Mouse (Mus musculus): ENCODE results near the gene Slc22a18. TPM values are rescaled to one million over a fixed set of nuclear protein-coding genes. Genes with fewer than 3 reads are reported as not detected.
A peak's percentile ranks its signal among the peaks of the same experiment; 100 is the strongest.

The Slc22a18 gene
- polyA plus RNA-seq, 1 experiment from 2014 or later = 1.1 TPM

GRCm38 (mm10) chr7:143459332-143460211 is 14.0 kb upstream of the Slc22a18 start:
- 19% methylated on average over 87 of the region's 100 CpGs for WGBS
- Histone ChIP-seq H3K36me3 (ENCODE audit: control insufficient read depth, insufficient read depth, low read length) (no peaks in the 10 kb centered on the region), H3K27me3 (ENCODE audit: control insufficient read depth, insufficient read depth, low read length) (no peaks in the 10 kb centered on the region), H3K4me3 (ENCODE audit: control insufficient read depth in 1 of 2, insufficient read depth in 1 of 2, low read depth in 1 of 2, low read length in 2 of 2) (peak overlapping the region; percentile 65 to 68), H3K4me2 (ENCODE audit: low read length) (peak overlapping the region; percentile 77), H3K9me3 (ENCODE audit: control insufficient read depth, low read length) (peaks cover 4% of the 10 kb centered on the region; the same call in 1 of the 2 replicates), H3K9ac (ENCODE audit: low read length) (peak overlapping the region; percentile 79), H3K4me1 (ENCODE audit: control insufficient read depth in 2 of 2, insufficient read depth in 2 of 2, low read length in 2 of 2) (peaks cover 4 to 18% of the 10 kb centered on the region in 2 experiments; a peak in 3 of 4 replicates), H3K27ac (replicated peaks in 1 of 2; ENCODE audit: control insufficient read depth in 1 of 2, insufficient read depth in 1 of 2, low read depth in 2 of 2, low read length in 2 of 2) (peak overlapping the region; percentile 14 to 72)
- peak; percentile 8; the same call in 1 of the 2 replicates for ATAC-seq (ENCODE audit: insufficient number of reproducible peaks, insufficient read depth, low FRiP score, low read depth)

GRCm38 (mm10) chr7:143460217-143460834 is 13.2 kb upstream of the Slc22a18 start:
- no peaks in the 10 kb centered on the region for H3K36me3 ChIP-seq (ENCODE audit: control insufficient read depth, insufficient read depth, low read length)
- peak overlapping the region; percentile 79 for H3K9ac ChIP-seq (ENCODE audit: low read length)
- ATAC-seq (ENCODE audit: insufficient number of reproducible peaks, insufficient read depth, low FRiP score, low read depth) = no peak
- peak overlapping the region; percentile 77 for H3K4me2 ChIP-seq (ENCODE audit: low read length)
- no peaks in the 10 kb centered on the region for H3K27me3 ChIP-seq (ENCODE audit: control insufficient read depth, insufficient read depth, low read length)
- H3K4me3 ChIP-seq (ENCODE audit: control insufficient read depth in 1 of 2, insufficient read depth in 1 of 2, low read depth in 1 of 2, low read length in 2 of 2) = peak overlapping the region; percentile 65 to 68
- peaks cover 11 to 26% of the 10 kb centered on the region in 2 experiments; a peak in 3 of 4 replicates for H3K4me1 ChIP-seq (ENCODE audit: control insufficient read depth in 2 of 2, insufficient read depth in 2 of 2, low read length in 2 of 2)
- 30% methylated on average over 58 of the region's 60 CpGs for WGBS
- peaks cover 4% of the 10 kb centered on the region; the same call in 1 of the 2 replicates for H3K9me3 ChIP-seq (ENCODE audit: control insufficient read depth, low read length)
- peak overlapping the region; percentile 8 to 72; a peak in 3 of 4 replicates for H3K27ac ChIP-seq (replicated peaks in 1 of 2; ENCODE audit: control insufficient read depth in 1 of 2, insufficient read depth in 1 of 2, low read depth in 2 of 2, low read length in 2 of 2)

DNA sequence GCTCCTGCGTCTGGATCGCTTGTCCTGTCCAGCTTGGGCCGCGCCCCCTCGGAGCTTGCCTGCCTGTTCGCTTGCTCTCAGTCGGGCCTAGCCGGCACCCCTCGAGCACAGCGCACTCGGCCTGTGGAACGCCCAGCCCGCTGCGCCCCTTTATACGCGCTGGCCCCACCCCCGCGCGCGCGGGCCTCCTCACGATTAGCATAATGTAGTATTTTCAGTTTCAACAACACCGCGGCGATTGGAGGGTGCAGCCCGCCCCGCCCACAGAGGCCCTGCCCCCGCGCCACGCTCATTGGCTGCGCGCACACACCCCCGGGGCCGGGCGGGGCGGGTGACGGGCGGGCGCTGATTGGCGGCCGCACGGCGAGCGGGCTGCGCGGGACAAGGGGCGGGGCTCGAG is 12.7 kb upstream of the Slc22a18 start, which contains the start of gene Cdkn1c:
Gene Cdkn1c, minus strand, starts transcription at position 177 of the 400 bp plus-strand sequence.
- Histone ChIP-seq H3K9ac (ENCODE audit: low read length) (peak within 1 kb of the TSS; percentile 79), H3K4me1 (ENCODE audit: control insufficient read depth in 2 of 2, insufficient read depth in 2 of 2, low read length in 2 of 2) (peaks cover 12 to 27% of the 10 kb centered on the region in 2 experiments), H3K36me3 (ENCODE audit: control insufficient read depth, insufficient read depth, low read length) (no peaks in the 10 kb centered on the region), H3K4me3 (ENCODE audit: control insufficient read depth in 1 of 2, insufficient read depth in 1 of 2, low read depth in 1 of 2, low read length in 2 of 2) (peak within 1 kb of the TSS; percentile 65 to 68), H3K27ac (replicated peaks in 1 of 2; ENCODE audit: control insufficient read depth in 1 of 2, insufficient read depth in 1 of 2, low read depth in 2 of 2, low read length in 2 of 2) (peak within 1 kb of the TSS; percentile 13 to 72), H3K9me3 (ENCODE audit: control insufficient read depth, low read length) (peaks cover 4% of the 10 kb centered on the region; the same call in 1 of the 2 replicates), H3K27me3 (ENCODE audit: control insufficient read depth, insufficient read depth, low read length) (no peaks in the 10 kb centered on the region), H3K4me2 (ENCODE audit: low read length) (peak within 1 kb of the TSS; percentile 77)
- WGBS = 27% methylated on average over 47 of the region's 48 CpGs
- peak; percentile 86 for ATAC-seq (ENCODE audit: insufficient number of reproducible peaks, insufficient read depth, low FRiP score, low read depth)

DNA sequence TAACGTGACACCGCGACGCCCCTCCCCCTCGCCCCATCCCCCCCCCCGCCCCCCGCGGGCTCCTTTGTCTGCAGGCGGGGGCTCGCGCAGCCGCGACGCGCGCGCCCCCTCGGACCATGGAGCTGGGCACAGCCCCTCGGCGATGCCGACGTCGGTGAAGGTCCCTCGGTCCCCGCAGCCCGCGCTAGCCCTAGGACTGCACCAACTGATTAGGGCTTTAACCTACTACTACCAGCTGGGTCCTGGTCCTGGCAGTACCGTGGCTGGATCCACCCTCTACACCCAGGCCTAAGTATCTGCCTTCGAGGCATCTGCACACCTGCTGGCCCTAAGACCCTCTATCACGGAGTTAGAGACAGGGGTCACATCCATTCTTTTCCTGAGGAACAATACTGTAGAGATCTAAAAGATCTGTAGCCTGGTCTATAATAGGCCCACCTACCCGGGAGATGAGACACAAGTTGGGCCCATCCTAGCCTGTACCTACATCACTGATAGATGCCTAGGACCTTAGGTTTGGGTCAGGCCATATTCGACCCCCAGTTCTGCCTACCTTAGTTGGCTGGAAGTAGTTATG is 12.2 kb upstream of the Slc22a18 start:
- WGBS = 42% methylated on average over 17 of the region's 32 CpGs
- Histone ChIP-seq H3K4me3 (ENCODE audit: control insufficient read depth in 1 of 2, insufficient read depth in 1 of 2, low read depth in 1 of 2, low read length in 2 of 2) (peak overlapping the region; percentile 40 to 68), H3K9me3 (ENCODE audit: control insufficient read depth, low read length) (peaks cover 4% of the 10 kb centered on the region; the same call in 1 of the 2 replicates), H3K9ac (ENCODE audit: low read length) (peak overlapping the region; percentile 66), H3K27me3 (ENCODE audit: control insufficient read depth, insufficient read depth, low read length) (no peaks in the 10 kb centered on the region), H3K27ac (replicated peaks in 1 of 2; ENCODE audit: control insufficient read depth in 1 of 2, insufficient read depth in 1 of 2, low read depth in 2 of 2, low read length in 2 of 2) (peak overlapping the region; percentile 13 to 58), H3K36me3 (ENCODE audit: control insufficient read depth, insufficient read depth, low read length) (no peaks in the 10 kb centered on the region), H3K4me1 (ENCODE audit: control insufficient read depth in 2 of 2, insufficient read depth in 2 of 2, low read length in 2 of 2) (peaks cover 15 to 27% of the 10 kb centered on the region in 2 experiments), H3K4me2 (ENCODE audit: low read length) (peak overlapping the region; percentile 77)
- ATAC-seq (ENCODE audit: insufficient number of reproducible peaks, insufficient read depth, low FRiP score, low read depth) = 0 out of 2 replicates have a peak, but pooled peaks have one; percentile 9

DNA sequence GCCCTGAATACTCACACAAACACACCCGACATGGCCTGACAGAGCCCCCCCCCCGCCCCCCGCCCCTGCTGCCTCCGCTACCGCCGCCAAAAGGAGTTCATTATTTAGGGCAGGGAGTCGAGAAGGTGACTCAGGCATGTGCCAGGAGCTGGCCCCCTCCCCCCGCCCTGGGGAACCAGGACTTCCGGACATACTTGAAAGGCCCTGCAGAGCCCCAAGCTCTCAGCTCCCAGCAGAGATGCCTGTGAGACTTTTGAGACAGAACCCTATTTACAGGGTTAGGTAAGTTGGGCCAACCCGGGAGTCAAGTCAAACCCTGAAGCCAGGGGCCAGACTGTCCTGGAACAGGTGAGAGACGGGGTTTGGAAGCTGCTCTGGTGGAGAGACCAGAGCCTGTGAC is 11.6 kb upstream of the Slc22a18 start:
- Histone ChIP-seq H3K27me3 (ENCODE audit: control insufficient read depth, insufficient read depth, low read length) (no peaks in the 10 kb centered on the region), H3K9me3 (ENCODE audit: control insufficient read depth, low read length) (peaks cover 4% of the 10 kb centered on the region; the same call in 1 of the 2 replicates), H3K4me3 (ENCODE audit: control insufficient read depth in 1 of 2, insufficient read depth in 1 of 2, low read depth in 1 of 2, low read length in 2 of 2) (no peak overlapping the region), H3K9ac (ENCODE audit: low read length) (peak overlapping the region; percentile 66; the same call in 1 of the 2 replicates), H3K4me2 (ENCODE audit: low read length) (peak overlapping the region; percentile 77), H3K4me1 (ENCODE audit: control insufficient read depth in 2 of 2, insufficient read depth in 2 of 2, low read length in 2 of 2) (peaks cover 15 to 27% of the 10 kb centered on the region in 2 experiments), H3K36me3 (ENCODE audit: control insufficient read depth, insufficient read depth, low read length) (no peaks in the 10 kb centered on the region), H3K27ac (replicated peaks in 1 of 2; ENCODE audit: control insufficient read depth in 1 of 2, insufficient read depth in 1 of 2, low read depth in 2 of 2, low read length in 2 of 2) (peak overlapping the region in 1 of 2 experiments; percentile 58; a peak in 1 of 4 replicates)
- 43% methylated on average over 11 of the region's 11 CpGs for WGBS
- no peak for ATAC-seq (ENCODE audit: insufficient number of reproducible peaks, insufficient read depth, low FRiP score, low read depth)

DNA sequence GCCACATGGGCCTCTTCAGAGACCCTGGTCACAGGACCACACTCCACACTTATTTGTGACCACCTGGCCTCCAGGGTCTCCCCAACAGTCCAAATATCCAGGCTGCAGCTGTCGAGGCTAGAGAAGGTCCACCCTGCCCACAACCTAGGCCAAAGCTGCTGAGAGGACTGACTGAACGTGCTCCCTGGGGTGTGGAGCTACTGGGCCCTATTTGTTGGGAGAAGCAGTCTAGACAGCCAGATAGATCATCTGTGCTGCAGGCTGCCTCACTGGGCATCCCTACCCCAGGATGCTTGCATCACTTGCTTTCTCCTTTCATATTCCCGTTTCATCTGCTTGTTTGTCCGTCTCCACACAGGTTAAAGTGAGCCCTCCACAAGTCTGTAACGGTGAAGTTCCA is 11.0 kb upstream of the Slc22a18 start:
- 81% methylated on average over 5 of the region's 5 CpGs for WGBS

More for the DNA sequence above, 11.0 kb upstream of the Slc22a18 start:
- Histone ChIP-seq H3K4me2 (ENCODE audit: low read length) (no peak overlapping the region), H3K9ac (ENCODE audit: low read length) (no peak overlapping the region), H3K27me3 (ENCODE audit: control insufficient read depth, insufficient read depth, low read length) (no peaks in the 10 kb centered on the region), H3K36me3 (ENCODE audit: control insufficient read depth, insufficient read depth, low read length) (no peaks in the 10 kb centered on the region), H3K4me3 (ENCODE audit: control insufficient read depth in 1 of 2, insufficient read depth in 1 of 2, low read depth in 1 of 2, low read length in 2 of 2) (no peak overlapping the region), H3K4me1 (ENCODE audit: control insufficient read depth in 2 of 2, insufficient read depth in 2 of 2, low read length in 2 of 2) (peaks cover 15 to 27% of the 10 kb centered on the region in 2 experiments), H3K27ac (replicated peaks in 1 of 2; ENCODE audit: control insufficient read depth in 1 of 2, insufficient read depth in 1 of 2, low read depth in 2 of 2, low read length in 2 of 2) (0 out of 4 replicates have a peak overlapping the region, but pooled peaks of 1 of the 2 experiments have one; percentile 24), H3K9me3 (ENCODE audit: control insufficient read depth, low read length) (peaks cover 4% of the 10 kb centered on the region; the same call in 1 of the 2 replicates)
- ATAC-seq (ENCODE audit: insufficient number of reproducible peaks, insufficient read depth, low FRiP score, low read depth) = no peak

Data from heart, embryonic 14.5 days (tissue).